Mouse (Mus musculus): ENCODE measurements around the gene Dst. TPM values are rescaled to one million over a fixed set of nuclear protein-coding genes. Genes with fewer than 3 reads are reported as not detected.

The Dst gene
- polyA plus RNA-seq, 1 experiment: 9.5 TPM

GRCm38 (mm10) chr1:33994201-33994600, 86.2 kb downstream of the Dst start:
- no peak for TF ChIP-seq POLR2A (IDR thresholded peaks at IDR 0.05; ENCODE audit: borderline replicate concordance, control insufficient read depth, low read depth, low read length)
- no peak for TF ChIP-seq CTCF (IDR thresholded peaks at IDR 0.05; ENCODE audit: control insufficient read depth, insufficient read depth, low read length)
- Histone ChIP-seq H3K4me1 (ENCODE audit: control insufficient read depth, insufficient read depth, low read length) (no peaks in the 10 kb centered on the region), H3K27ac (ENCODE audit: control insufficient read depth, insufficient read depth, low read depth, low read length, poor library complexity) (no peak overlapping the region), H3K4me3 (replicated peaks; ENCODE audit: control insufficient read depth, low read depth, low read length) (no peak overlapping the region)
- WGBS: 27% methylated on average over 9 of the region's 9 CpGs

- Histone ChIP-seq H3K4me1 (ENCODE audit: control insufficient read depth, insufficient read depth, low read length) (no peaks in the 10 kb centered on the region), H3K27ac (ENCODE audit: control insufficient read depth, insufficient read depth, low read depth, low read length, poor library complexity) (no peak overlapping the region), H3K4me3 (replicated peaks; ENCODE audit: control insufficient read depth, low read depth, low read length) (no peak overlapping the region)
- WGBS: 81% methylated on average over 6 of the region's 6 CpGs
- TF ChIP-seq POLR2A (IDR thresholded peaks at IDR 0.05; ENCODE audit: borderline replicate concordance, control insufficient read depth, low read depth, low read length): no peak
- TF ChIP-seq CTCF (IDR thresholded peaks at IDR 0.05; ENCODE audit: control insufficient read depth, insufficient read depth, low read length): no peak
Observed at GRCm38 (mm10) chr1:33995386-33995785, 87.4 kb downstream of the Dst start.

GRCm38 (mm10) chr1:33996105-33996887, 88.3 kb downstream of the Dst start:
- H3K4me1 ChIP-seq (ENCODE audit: control insufficient read depth, insufficient read depth, low read length): no peaks in the 10 kb centered on the region
- no peak overlapping the region for H3K4me3 ChIP-seq (replicated peaks; ENCODE audit: control insufficient read depth, low read depth, low read length)
- no peak overlapping the region for H3K27ac ChIP-seq (ENCODE audit: control insufficient read depth, insufficient read depth, low read depth, low read length, poor library complexity)
- 85% methylated on average over 5 of the region's 5 CpGs for WGBS
- TF ChIP-seq CTCF (IDR thresholded peaks at IDR 0.05; ENCODE audit: control insufficient read depth, insufficient read depth, low read length) (no peak), POLR2A (IDR thresholded peaks at IDR 0.05; ENCODE audit: borderline replicate concordance, control insufficient read depth, low read depth, low read length) (no peak)

GRCm38 (mm10) chr1:34002321-34002720, 94.3 kb downstream of the Dst start:
- Histone ChIP-seq H3K4me1 (ENCODE audit: control insufficient read depth, insufficient read depth, low read length) (no peaks in the 10 kb centered on the region), H3K4me3 (replicated peaks; ENCODE audit: control insufficient read depth, low read depth, low read length) (no peak overlapping the region), H3K27ac (ENCODE audit: control insufficient read depth, insufficient read depth, low read depth, low read length, poor library complexity) (no peak overlapping the region)
- TF ChIP-seq CTCF (IDR thresholded peaks at IDR 0.05; ENCODE audit: control insufficient read depth, insufficient read depth, low read length): no peak
- TF ChIP-seq POLR2A (IDR thresholded peaks at IDR 0.05; ENCODE audit: borderline replicate concordance, control insufficient read depth, low read depth, low read length): no peak
- WGBS: 84% methylated on average over 4 of the region's 4 CpGs

- Histone ChIP-seq H3K4me3 (replicated peaks; ENCODE audit: control insufficient read depth, low read depth, low read length) (no peak overlapping the region), H3K27ac (ENCODE audit: control insufficient read depth, insufficient read depth, low read depth, low read length, poor library complexity) (no peak overlapping the region), H3K4me1 (ENCODE audit: control insufficient read depth, insufficient read depth, low read length) (no peaks in the 10 kb centered on the region)
- WGBS: 76% methylated on average over 9 of the region's 9 CpGs
- no peak for TF ChIP-seq POLR2A (IDR thresholded peaks at IDR 0.05; ENCODE audit: borderline replicate concordance, control insufficient read depth, low read depth, low read length)
Observed at GRCm38 (mm10) chr1:34002970-34003369, 94.9 kb downstream of the Dst start.

GRCm38 (mm10) chr1:34005238-34005725, 97.3 kb downstream of the Dst start:
- 2% methylated on average over 10 of the region's 10 CpGs for WGBS
- Histone ChIP-seq H3K27ac (ENCODE audit: control insufficient read depth, insufficient read depth, low read depth, low read length, poor library complexity) (no peak overlapping the region; the same call in 1 of the 2 replicates), H3K4me1 (ENCODE audit: control insufficient read depth, insufficient read depth, low read length) (no peaks in the 10 kb centered on the region), H3K4me3 (replicated peaks; ENCODE audit: control insufficient read depth, low read depth, low read length) (no peak overlapping the region)
- no peak for TF ChIP-seq CTCF (IDR thresholded peaks at IDR 0.05; ENCODE audit: control insufficient read depth, insufficient read depth, low read length)
- no peak for TF ChIP-seq POLR2A (IDR thresholded peaks at IDR 0.05; ENCODE audit: borderline replicate concordance, control insufficient read depth, low read depth, low read length)

GRCm38 (mm10) chr1:34005726-34006638, 98.0 kb downstream of the Dst start:
- H3K4me1 ChIP-seq (ENCODE audit: control insufficient read depth, insufficient read depth, low read length): no peaks in the 10 kb centered on the region
- TF ChIP-seq POLR2A (IDR thresholded peaks at IDR 0.05; ENCODE audit: borderline replicate concordance, control insufficient read depth, low read depth, low read length) (no peak), CTCF (IDR thresholded peaks at IDR 0.05; ENCODE audit: control insufficient read depth, insufficient read depth, low read length) (no peak)
- WGBS: 3% methylated on average over 29 of the region's 29 CpGs
- no peak overlapping the region for H3K4me3 ChIP-seq (replicated peaks; ENCODE audit: control insufficient read depth, low read depth, low read length)
- no peak overlapping the region; the same call in 1 of the 2 replicates for H3K27ac ChIP-seq (ENCODE audit: control insufficient read depth, insufficient read depth, low read depth, low read length, poor library complexity)

- 75% methylated on average over 5 of the region's 5 CpGs for WGBS
- Histone ChIP-seq H3K4me3 (replicated peaks; ENCODE audit: control insufficient read depth, low read depth, low read length) (no peak overlapping the region), H3K27ac (ENCODE audit: control insufficient read depth, insufficient read depth, low read depth, low read length, poor library complexity) (no peak overlapping the region), H3K4me1 (ENCODE audit: control insufficient read depth, insufficient read depth, low read length) (no peaks in the 10 kb centered on the region)
- TF ChIP-seq CTCF (IDR thresholded peaks at IDR 0.05; ENCODE audit: control insufficient read depth, insufficient read depth, low read length) (no peak), POLR2A (IDR thresholded peaks at IDR 0.05; ENCODE audit: borderline replicate concordance, control insufficient read depth, low read depth, low read length) (no peak)
Observed at GRCm38 (mm10) chr1:34006828-34007361, 98.9 kb downstream of the Dst start.
